7 mouse cellular contexts compared by ENCODE assay signal in the genomic region with DNA sequence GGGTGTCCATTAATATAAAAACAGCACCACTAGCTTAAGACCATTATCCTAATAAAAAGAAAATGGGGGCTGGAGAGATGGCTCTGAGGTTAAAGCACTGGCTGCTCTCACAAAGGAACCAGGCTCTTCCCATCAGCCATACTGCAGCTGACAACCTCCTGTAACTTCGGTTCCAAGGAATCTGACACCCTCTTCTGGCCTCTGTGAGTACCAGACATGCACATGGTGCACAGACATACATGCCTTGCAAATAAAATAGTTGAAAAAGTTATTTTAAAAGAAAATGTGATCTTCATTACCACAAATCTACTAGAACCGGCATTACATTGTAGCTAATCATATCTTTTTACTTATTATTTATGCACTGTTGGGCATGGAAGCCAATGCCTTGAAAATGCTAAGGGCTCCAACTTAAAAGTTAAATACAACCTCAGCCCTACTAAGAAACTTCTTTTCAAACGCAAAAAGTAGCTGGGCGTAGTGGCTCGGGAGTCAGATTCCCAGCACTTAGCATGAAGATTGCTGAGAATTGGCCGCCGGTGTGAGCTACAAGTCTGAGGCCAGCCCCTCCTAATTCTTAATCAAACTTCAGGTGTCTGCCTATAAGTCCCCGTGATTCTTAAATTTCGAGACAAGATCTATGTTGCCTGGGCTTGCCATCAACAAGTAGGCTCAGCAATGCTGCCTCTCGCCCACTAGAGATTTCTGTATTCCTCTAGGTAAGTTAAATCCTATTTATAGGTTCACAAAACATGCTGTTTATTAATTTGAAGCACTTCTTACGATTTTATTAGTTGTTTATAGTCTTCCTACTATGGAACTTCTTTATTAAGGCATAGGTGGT. TPM values are rescaled to one million over a fixed set of nuclear protein-coding genes. Genes with fewer than 3 reads are reported as not detected.
DNase-seq lines count a peak whose midpoint lies in the region; ATAC-seq lines count a peak whose summit lies in the region.

No protein-coding gene starts in this region.

- H3K4me2 ChIP-seq in hindbrain, embryonic 13.5 days = peak overlapping the region; percentile 65
- H3K4me2 ChIP-seq in midbrain, embryonic 11.5 days = peak overlapping the region; percentile 54

- WGBS in hindbrain, embryonic 13.5 days = 27% methylated on average over 11 of the region's 11 CpGs
- WGBS in midbrain, embryonic 11.5 days = 33% methylated on average over 11 of the region's 11 CpGs

- H3K27me3 ChIP-seq in megakaryocyte, embryonic 14.5 days (replicated peaks) = no peaks in the 10 kb centered on the region
- H3K27me3 ChIP-seq in hindbrain, embryonic 13.5 days = no peaks in the 10 kb centered on the region
- no peaks in the 10 kb centered on the region for H3K27me3 ChIP-seq in midbrain, embryonic 11.5 days (ENCODE audit: control insufficient read depth, insufficient read depth, low read length)

- peaks cover 40% of the 10 kb centered on the region for H3K4me1 ChIP-seq in megakaryocyte, embryonic 14.5 days
- H3K4me1 ChIP-seq in hindbrain, embryonic 13.5 days (replicated peaks) = peaks cover 17% of the 10 kb centered on the region
- H3K4me1 ChIP-seq in midbrain, embryonic 11.5 days (ENCODE audit: control insufficient read depth, insufficient read depth, low read length) = peaks cover 8% of the 10 kb centered on the region; the same call in 1 of the 2 replicates

- ATAC-seq in megakaryocyte, adult 5-6 weeks (ENCODE audit: poor library complexity, severe bottlenecking) = no peak
- no peak for ATAC-seq in hindbrain, embryonic 13.5 days (ENCODE audit: low FRiP score)
- ATAC-seq in midbrain, embryonic 11.5 days (ENCODE audit: low FRiP score) = no peak

- no peaks in the 10 kb centered on the region for H3K9me3 ChIP-seq in megakaryocyte, embryonic 14.5 days
- no peaks in the 10 kb centered on the region for H3K9me3 ChIP-seq in hindbrain, embryonic 13.5 days
- H3K9me3 ChIP-seq in midbrain, embryonic 11.5 days (ENCODE audit: control insufficient read depth, low read length) = no peaks in the 10 kb centered on the region

- no peaks in the 10 kb centered on the region for H3K36me3 ChIP-seq in megakaryocyte, embryonic 14.5 days (replicated peaks; ENCODE audit: low read length)
- H3K36me3 ChIP-seq in hindbrain, embryonic 13.5 days = no peaks in the 10 kb centered on the region
- no peaks in the 10 kb centered on the region for H3K36me3 ChIP-seq in midbrain, embryonic 11.5 days (ENCODE audit: control insufficient read depth, insufficient read depth, low read length)

- DNase-seq in embryo, embryonic 10 days (ENCODE audit: low spot score) = peak; percentile 76
- no peak for DNase-seq in midbrain, embryonic 11.5 days (ENCODE audit: low spot score, missing footprints)
- DNase-seq in layer of hippocampus, adult 8-10 months (ENCODE audit: low spot score in 2 of 2) = no peak
- no peak for DNase-seq in urinary bladder, postnatal 14 days (ENCODE audit: low spot score)

- H3K9ac ChIP-seq in hindbrain, embryonic 13.5 days = peak overlapping the region; percentile 78
- peak overlapping the region; percentile 67 for H3K9ac ChIP-seq in midbrain, embryonic 11.5 days (ENCODE audit: low read length)

- H3K4me3 ChIP-seq in megakaryocyte, embryonic 14.5 days (replicated peaks) = peak overlapping the region; percentile 99
- peak overlapping the region; percentile 54 for H3K4me3 ChIP-seq in hindbrain, embryonic 13.5 days
- H3K4me3 ChIP-seq in midbrain, embryonic 11.5 days (ENCODE audit: low read depth, low read length) = peak overlapping the region; percentile 47

- H3K27ac ChIP-seq in hindbrain, embryonic 13.5 days = peak overlapping the region; percentile 75
- H3K27ac ChIP-seq in midbrain, embryonic 11.5 days (ENCODE audit: low read depth, low read length) = no peak overlapping the region; the same call in 1 of the 2 replicates

RNA-seq across cellular contexts. Expression of a gene that starts 1.2 kb away (rescaled TPM):
- 0.13 and 0.70 TPM in 2 replicates for polyA plus RNA-seq in megakaryocyte, embryonic 14.5 days (2012; ENCODE audit: insufficient read depth, low replicate concordance)
- total RNA-seq in megakaryocyte, adult 5-6 weeks (2015) = 0.85 and 6.1 TPM in 2 replicates
- 5.3 and 14.8 TPM in 2 replicates for total RNA-seq in megakaryocyte, adult 5-6 weeks (2017)
- polyA plus RNA-seq in hindbrain, embryonic 13.5 days (2015; fragmentation: Nextera tagmentation; extraction: Ambion mirVana) = 9.1 and 11.7 TPM in 2 replicates
- 5.2 and 5.8 TPM in 2 replicates for polyA plus RNA-seq in midbrain, embryonic 11.5 days (2014; fragmentation: Nextera tagmentation; extraction: Ambion mirVana)
- 10 to 100 TPM; 28.0 to 34.3 (median 30.4) TPM for total RNA-seq in layer of hippocampus, adult 8-10 months (2022)

RNA-seq across cellular contexts. Expression of a gene that starts 6.6 kb away (rescaled TPM):
- 289 and 879 TPM in 2 replicates for polyA plus RNA-seq in megakaryocyte, embryonic 14.5 days (2012; ENCODE audit: insufficient read depth, low replicate concordance)
- 370 and 459 TPM in 2 replicates for total RNA-seq in megakaryocyte, adult 5-6 weeks (2015)
- 411 and 450 TPM in 2 replicates for total RNA-seq in megakaryocyte, adult 5-6 weeks (2017)
- 793 and 823 TPM in 2 replicates for polyA plus RNA-seq in hindbrain, embryonic 13.5 days (2015; fragmentation: Nextera tagmentation; extraction: Ambion mirVana)
- polyA plus RNA-seq in midbrain, embryonic 11.5 days (2014; fragmentation: Nextera tagmentation; extraction: Ambion mirVana) = 694 and 720 TPM in 2 replicates
- 100 to 1,000 TPM; 219 to 289 (median 258) TPM for total RNA-seq in layer of hippocampus, adult 8-10 months (2022)

RNA-seq across cellular contexts. Expression of a gene that starts 42.7 kb away (rescaled TPM):
- polyA plus RNA-seq in megakaryocyte, embryonic 14.5 days (2012; ENCODE audit: insufficient read depth, low replicate concordance) = 21.7 and 34.2 TPM in 2 replicates
- total RNA-seq in megakaryocyte, adult 5-6 weeks (2015) = 52.7 and 58.3 TPM in 2 replicates
- 1.8 and 6.0 TPM in 2 replicates for total RNA-seq in megakaryocyte, adult 5-6 weeks (2017)
- 50.2 and 54.0 TPM in 2 replicates for polyA plus RNA-seq in hindbrain, embryonic 13.5 days (2015; fragmentation: Nextera tagmentation; extraction: Ambion mirVana)
- polyA plus RNA-seq in midbrain, embryonic 11.5 days (2014; fragmentation: Nextera tagmentation; extraction: Ambion mirVana) = 57.2 and 60.5 TPM in 2 replicates
- total RNA-seq in layer of hippocampus, adult 8-10 months (2022) = 1 to 10 TPM; 4.4 to 8.8 (median 5.1) TPM

Comparison
In these comparisons a context has a peak if more than half of its experiments do, and no peak if none do; other contexts are left out.
1. H3K4me3 ChIP-seq: peak in every context shown above with its lines; median percentile 99 in megakaryocyte, embryonic 14.5 days; 54 in hindbrain, embryonic 13.5 days; 47 in midbrain, embryonic 11.5 days.